ENCODE assay signal across 20 mouse cellular contexts in the genomic region with DNA sequence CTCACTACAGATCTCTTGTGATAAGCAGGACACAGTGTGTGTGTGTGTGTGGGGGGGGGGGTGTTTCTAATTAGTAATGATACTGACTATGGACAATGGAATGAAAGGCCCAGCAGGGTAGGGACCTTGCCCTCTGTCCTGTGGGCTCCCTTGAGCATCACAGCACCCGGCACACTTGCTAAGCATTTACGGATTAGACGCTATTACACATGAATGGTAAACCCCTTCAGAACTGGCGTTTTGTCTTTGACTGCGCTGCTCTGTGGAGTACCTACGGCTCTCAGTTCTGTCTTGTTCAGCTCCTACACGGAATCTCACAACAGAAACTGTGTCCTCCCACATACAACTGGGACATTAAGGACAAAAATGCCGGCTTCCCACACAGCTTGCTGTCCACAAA.
DNase-seq lines count a peak whose midpoint lies in the region; ATAC-seq and TF ChIP-seq lines count a peak whose summit lies in the region.
"Had no signal": no experiment of that assay in that cellular context is flagged by ENCODE, and none has a peak within 500 bp of the region (broad histone marks: within the 10 kb centered on the region; RNA-seq: fewer than 3 reads in every experiment).

No protein-coding gene starts in this region.

- 18% methylated on average over 8 of the region's 8 CpGs for WGBS in forebrain, embryonic 11.5 days
- 51% methylated on average over 8 of the region's 8 CpGs for WGBS in forebrain, embryonic 10.5 days
- WGBS in neural tube, embryonic 12.5 days = 57% methylated on average over 8 of the region's 8 CpGs
- 43% methylated on average over 8 of the region's 8 CpGs for WGBS in neural tube, embryonic 15.5 days
- WGBS in hindbrain, embryonic 16.5 days = 22% methylated on average over 8 of the region's 8 CpGs
- 19% methylated on average over 8 of the region's 8 CpGs for WGBS in midbrain, postnatal 0 days

- peak; percentile 60 for ATAC-seq in forebrain, embryonic 11.5 days (replicated peaks; ENCODE audit: low FRiP score)
- no peak for ATAC-seq in neural tube, embryonic 12.5 days (ENCODE audit: low FRiP score, low read depth)
- ATAC-seq in neural tube, embryonic 15.5 days (ENCODE audit: low FRiP score) = no peak
- 0 out of 2 replicates have a peak, but pooled peaks have one; percentile 9 for ATAC-seq in hindbrain, embryonic 16.5 days
- no peak for ATAC-seq in midbrain, postnatal 0 days (ENCODE audit: low FRiP score)
- no peak for ATAC-seq in erythroblast, adult 5-6 weeks (replicated peaks; ENCODE audit: low FRiP score, poor library complexity, severe bottlenecking)
- ATAC-seq: liver, postnatal 0 days; Patski had no signal

- no peaks in the 10 kb centered on the region for H3K36me3 ChIP-seq in forebrain, embryonic 11.5 days (ENCODE audit: control insufficient read depth, insufficient read depth, low read length)
- no peaks in the 10 kb centered on the region for H3K36me3 ChIP-seq in forebrain, embryonic 10.5 days (replicated peaks)
- H3K36me3 ChIP-seq in neural tube, embryonic 12.5 days = no peaks in the 10 kb centered on the region
- H3K36me3 ChIP-seq in neural tube, embryonic 15.5 days = no peaks in the 10 kb centered on the region
- no peaks in the 10 kb centered on the region for H3K36me3 ChIP-seq in hindbrain, embryonic 16.5 days (ENCODE audit: control insufficient read depth, insufficient read depth, low read length)
- no peaks in the 10 kb centered on the region for H3K36me3 ChIP-seq in midbrain, postnatal 0 days (ENCODE audit: insufficient read depth, low read length)
- H3K36me3 ChIP-seq: limb, embryonic 15.5 days; neural tube, embryonic 13.5 days had no signal

- no peaks in the 10 kb centered on the region for H3K27me3 ChIP-seq in forebrain, embryonic 11.5 days (ENCODE audit: control insufficient read depth, insufficient read depth, low read length)
- H3K27me3 ChIP-seq in forebrain, embryonic 10.5 days (ENCODE audit: poor library complexity, severe bottlenecking) = no peaks in the 10 kb centered on the region
- H3K27me3 ChIP-seq in neural tube, embryonic 12.5 days (replicated peaks) = no peaks in the 10 kb centered on the region
- H3K27me3 ChIP-seq in neural tube, embryonic 15.5 days (replicated peaks) = no peaks in the 10 kb centered on the region
- no peaks in the 10 kb centered on the region for H3K27me3 ChIP-seq in hindbrain, embryonic 16.5 days (replicated peaks; ENCODE audit: control insufficient read depth, insufficient read depth, low read length)
- no peaks in the 10 kb centered on the region for H3K27me3 ChIP-seq in midbrain, postnatal 0 days (ENCODE audit: insufficient read depth, low read length)
- H3K27me3 ChIP-seq: limb, embryonic 15.5 days; neural tube, embryonic 13.5 days; Patski had no signal

- no peaks in the 10 kb centered on the region; the same call in 1 of the 2 replicates for H3K9me3 ChIP-seq in forebrain, embryonic 11.5 days (ENCODE audit: control insufficient read depth, low read length)
- peaks cover 15% of the 10 kb centered on the region; the same call in 1 of the 2 replicates for H3K9me3 ChIP-seq in forebrain, embryonic 10.5 days
- no peaks in the 10 kb centered on the region for H3K9me3 ChIP-seq in neural tube, embryonic 12.5 days
- H3K9me3 ChIP-seq in neural tube, embryonic 15.5 days (replicated peaks) = no peaks in the 10 kb centered on the region
- H3K9me3 ChIP-seq in hindbrain, embryonic 16.5 days (ENCODE audit: control insufficient read depth, low read length) = peaks cover 3% of the 10 kb centered on the region; the same call in 1 of the 2 replicates
- H3K9me3 ChIP-seq in midbrain, postnatal 0 days (ENCODE audit: low read length) = no peaks in the 10 kb centered on the region
- H3K9me3 ChIP-seq: limb, embryonic 15.5 days; neural tube, embryonic 13.5 days had no signal

- no peak overlapping the region for H3K4me2 ChIP-seq in forebrain, embryonic 11.5 days (ENCODE audit: low read depth, low read length, severe bottlenecking)
- peak overlapping the region; percentile 18; the same call in 1 of the 2 replicates for H3K4me2 ChIP-seq in neural tube, embryonic 12.5 days (replicated peaks)
- H3K4me2 ChIP-seq in neural tube, embryonic 15.5 days = no peak overlapping the region
- H3K4me2 ChIP-seq in hindbrain, embryonic 16.5 days (ENCODE audit: low read length) = peak overlapping the region; percentile 20; the same call in 1 of the 2 replicates
- H3K4me2 ChIP-seq in midbrain, postnatal 0 days (ENCODE audit: low read depth, low read length, poor library complexity, severe bottlenecking) = 0 out of 2 replicates have a peak overlapping the region, but pooled peaks have one; percentile 9
- H3K4me2 ChIP-seq: limb, embryonic 15.5 days; neural tube, embryonic 13.5 days had no signal

- DNase-seq in forebrain, embryonic 11.5 days (ENCODE audit: low spot score) = no peak
- DNase-seq in forebrain, embryonic 10.5 days (ENCODE audit: extremely low spot score, low spot score) = no peak
- DNase-seq in midbrain, postnatal 0 days (ENCODE audit: low spot score) = no peak
- no peak for DNase-seq in ovary, postnatal 36 days (ENCODE audit: low spot score)
- DNase-seq: cerebellum, adult 9-10 months; gastrocnemius, adult 2 months; heart, adult 18-20 months; kidney, adult 8-10 months; liver, postnatal 0 days; lung, postnatal 36 days; right cerebral cortex, postnatal 14 days; thymus, postnatal 4 days had no signal

- no peak overlapping the region for H3K27ac ChIP-seq in forebrain, embryonic 11.5 days (ENCODE audit: low read depth, low read length)
- no peak overlapping the region; the same call in 1 of the 2 replicates for H3K27ac ChIP-seq in forebrain, embryonic 10.5 days
- H3K27ac ChIP-seq in neural tube, embryonic 12.5 days = no peak overlapping the region
- no peak overlapping the region; the same call in 1 of the 2 replicates for H3K27ac ChIP-seq in neural tube, embryonic 15.5 days (replicated peaks)
- no peak overlapping the region for H3K27ac ChIP-seq in hindbrain, embryonic 16.5 days (ENCODE audit: low read depth, low read length)
- no peak overlapping the region for H3K27ac ChIP-seq in midbrain, postnatal 0 days (ENCODE audit: low read depth, low read length)
- H3K27ac ChIP-seq: gastrocnemius, adult 2 months; limb, embryonic 15.5 days; neural tube, embryonic 13.5 days had no signal

- TF ChIP-seq CTCF in midbrain, postnatal 0 days (IDR thresholded peaks at IDR 0.05) = no peak

- H3K4me1 ChIP-seq in forebrain, embryonic 11.5 days (replicated peaks; ENCODE audit: control insufficient read depth, insufficient read depth, low read length) = no peaks in the 10 kb centered on the region
- H3K4me1 ChIP-seq in forebrain, embryonic 10.5 days = peaks cover 17% of the 10 kb centered on the region
- no peaks in the 10 kb centered on the region for H3K4me1 ChIP-seq in neural tube, embryonic 12.5 days
- H3K4me1 ChIP-seq in neural tube, embryonic 15.5 days = peaks cover 11% of the 10 kb centered on the region; the same call in 1 of the 2 replicates
- no peaks in the 10 kb centered on the region; the same call in 1 of the 2 replicates for H3K4me1 ChIP-seq in hindbrain, embryonic 16.5 days (ENCODE audit: control insufficient read depth, insufficient read depth, low read depth, low read length)
- H3K4me1 ChIP-seq in midbrain, postnatal 0 days (ENCODE audit: insufficient read depth, low read length) = no peaks in the 10 kb centered on the region
- H3K4me1 ChIP-seq: limb, embryonic 15.5 days had no signal

- H3K9ac ChIP-seq in forebrain, embryonic 11.5 days (ENCODE audit: low read length) = no peak overlapping the region
- no peak overlapping the region for H3K9ac ChIP-seq in neural tube, embryonic 12.5 days
- H3K9ac ChIP-seq in neural tube, embryonic 15.5 days (replicated peaks) = no peak overlapping the region
- no peak overlapping the region for H3K9ac ChIP-seq in hindbrain, embryonic 16.5 days (ENCODE audit: low read depth, low read length)
- no peak overlapping the region for H3K9ac ChIP-seq in midbrain, postnatal 0 days (replicated peaks; ENCODE audit: low read length, poor library complexity, severe bottlenecking)
- H3K9ac ChIP-seq: limb, embryonic 15.5 days; liver, postnatal 0 days; neural tube, embryonic 13.5 days had no signal

- no peak overlapping the region for H3K4me3 ChIP-seq in forebrain, embryonic 11.5 days (ENCODE audit: low read depth, low read length)
- no peak overlapping the region for H3K4me3 ChIP-seq in forebrain, embryonic 10.5 days
- no peak overlapping the region for H3K4me3 ChIP-seq in neural tube, embryonic 12.5 days
- no peak overlapping the region for H3K4me3 ChIP-seq in neural tube, embryonic 15.5 days (replicated peaks)
- no peak overlapping the region for H3K4me3 ChIP-seq in hindbrain, embryonic 16.5 days (ENCODE audit: low read length)
- no peak overlapping the region for H3K4me3 ChIP-seq in midbrain, postnatal 0 days (ENCODE audit: low read depth, low read length)
- H3K4me3 ChIP-seq: erythroblast, embryonic 14.5 days; gastrocnemius, adult 2 months; limb, embryonic 15.5 days; neural tube, embryonic 13.5 days had no signal

Comparison
In these comparisons a context has a peak if more than half of its experiments do, and no peak if none do; other contexts are left out.
1. H3K4me2 ChIP-seq: peak in neural tube, embryonic 12.5 days (single experiment), hindbrain, embryonic 16.5 days (single experiment) and midbrain, postnatal 0 days (single experiment); none in forebrain, embryonic 11.5 days (single experiment) and neural tube, embryonic 15.5 days (single experiment).
2. ATAC-seq: peak in forebrain, embryonic 11.5 days (single experiment) and hindbrain, embryonic 16.5 days (single experiment); none in neural tube, embryonic 12.5 days (single experiment), neural tube, embryonic 15.5 days (single experiment), midbrain, postnatal 0 days (single experiment) and erythroblast, adult 5-6 weeks (single experiment).